ENCODE assay signal across 10 mouse cellular contexts in the genomic region with DNA sequence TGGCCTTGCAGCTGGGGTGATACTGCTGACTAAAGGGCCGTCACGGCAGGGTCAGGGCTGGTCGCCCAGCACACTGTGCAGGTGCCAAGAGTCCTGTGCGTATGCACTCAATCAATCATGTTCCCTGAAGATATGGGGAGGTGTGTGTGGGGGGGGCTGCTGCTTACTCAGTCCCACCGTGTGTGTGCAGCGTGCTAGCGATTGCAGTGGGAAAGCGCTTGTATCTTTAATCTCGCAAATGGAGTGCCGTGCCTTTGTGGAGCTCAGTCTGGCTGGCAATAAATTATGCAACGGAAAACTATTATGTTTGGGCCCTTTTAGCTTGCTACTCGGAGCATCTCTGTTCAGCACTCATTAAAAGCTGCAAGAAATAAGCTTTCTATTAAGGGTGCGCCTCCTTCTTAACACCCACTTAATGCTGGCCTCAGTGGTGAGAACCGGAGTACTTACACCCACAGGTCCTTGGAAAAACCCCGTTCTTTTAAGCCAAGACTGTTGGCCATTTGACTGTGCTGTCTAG. TPM values are rescaled to one million over a fixed set of nuclear protein-coding genes. Genes with fewer than 3 reads are reported as not detected.
DNase-seq lines count a peak whose midpoint lies in the region; ATAC-seq and TF ChIP-seq lines count a peak whose summit lies in the region.
"Had no signal": no experiment of that assay in that cellular context is flagged by ENCODE, and none has a peak within 500 bp of the region (broad histone marks: within the 10 kb centered on the region; RNA-seq: fewer than 3 reads in every experiment).

No protein-coding gene starts in this region.

- peak; percentile 39; the same call in 1 of the 2 replicates for ATAC-seq in lung, embryonic 15.5 days (ENCODE audit: borderline replicate concordance, extremely low read depth, low FRiP score, low TSS enrichment)
- peak; percentile 79 for ATAC-seq in hindbrain, embryonic 16.5 days
- peak; percentile 71; the same call in 1 of the 2 replicates for ATAC-seq in stomach, postnatal 0 days (ENCODE audit: low FRiP score, low TSS enrichment)

- no peak for TF ChIP-seq EP300 in stomach, postnatal 0 days (optimal IDR thresholded peaks at IDR 0.05)

- no peak for TF ChIP-seq CTCF in stomach, postnatal 0 days (IDR thresholded peaks at IDR 0.05; ENCODE audit: low read depth)

- WGBS in lung, embryonic 15.5 days = 40% methylated on average over 15 of the region's 15 CpGs
- WGBS in hindbrain, embryonic 16.5 days = 26% methylated on average over 15 of the region's 15 CpGs
- 33% methylated on average over 15 of the region's 15 CpGs for WGBS in stomach, postnatal 0 days

- no peak overlapping the region for H3K27ac ChIP-seq in lung, embryonic 15.5 days
- no peak overlapping the region; the same call in 1 of the 2 replicates for H3K27ac ChIP-seq in hindbrain, embryonic 16.5 days (ENCODE audit: low read depth, low read length)
- H3K27ac ChIP-seq in stomach, postnatal 0 days (replicated peaks) = no peak overlapping the region

- DNase-seq in cerebellum, postnatal 10 days = peak; percentile 51 to 64
- DNase-seq in cerebellum, postnatal 4 days (ENCODE audit: low spot score in 2 of 2) = no peak
- DNase-seq in lung, postnatal 36 days = no peak
- DNase-seq in stomach, postnatal 0 days (ENCODE audit: low spot score) = peak; percentile 56
- DNase-seq in layer of hippocampus, adult 11-12 months (ENCODE audit: low spot score) = no peak
- DNase-seq in kidney, adult 11 months = no peak
- DNase-seq: kidney, adult 8-10 months; lung, postnatal 4 days had no signal

- no peak overlapping the region for H3K4me3 ChIP-seq in lung, embryonic 15.5 days
- H3K4me3 ChIP-seq in hindbrain, embryonic 16.5 days (ENCODE audit: low read length) = no peak overlapping the region
- no peak overlapping the region for H3K4me3 ChIP-seq in stomach, postnatal 0 days (ENCODE audit: low read depth, low read length)

- no peaks in the 10 kb centered on the region for H3K9me3 ChIP-seq in lung, embryonic 15.5 days
- H3K9me3 ChIP-seq in hindbrain, embryonic 16.5 days (ENCODE audit: control insufficient read depth, low read length) = no peaks in the 10 kb centered on the region
- H3K9me3 ChIP-seq in stomach, postnatal 0 days (ENCODE audit: control insufficient read depth, low read length) = no peaks in the 10 kb centered on the region

- no peaks in the 10 kb centered on the region for H3K27me3 ChIP-seq in lung, embryonic 15.5 days
- H3K27me3 ChIP-seq in hindbrain, embryonic 16.5 days (replicated peaks; ENCODE audit: control insufficient read depth, insufficient read depth, low read length) = no peaks in the 10 kb centered on the region
- H3K27me3 ChIP-seq in stomach, postnatal 0 days (ENCODE audit: control insufficient read depth, insufficient read depth, low read length) = no peaks in the 10 kb centered on the region

- no peak overlapping the region for H3K9ac ChIP-seq in lung, embryonic 15.5 days
- H3K9ac ChIP-seq in hindbrain, embryonic 16.5 days (ENCODE audit: low read depth, low read length) = no peak overlapping the region
- H3K9ac ChIP-seq in stomach, postnatal 0 days (ENCODE audit: low read length) = no peak overlapping the region

- H3K4me2 ChIP-seq in lung, embryonic 15.5 days = no peak overlapping the region
- peak overlapping the region; percentile 31 for H3K4me2 ChIP-seq in hindbrain, embryonic 16.5 days (ENCODE audit: low read length)
- H3K4me2 ChIP-seq in stomach, postnatal 0 days (replicated peaks; ENCODE audit: low read depth) = no peak overlapping the region

- 0 out of 2 replicates have a peak, but pooled peaks cover 6% of the 10 kb centered on the region for H3K4me1 ChIP-seq in lung, embryonic 15.5 days
- H3K4me1 ChIP-seq in hindbrain, embryonic 16.5 days (ENCODE audit: control insufficient read depth, insufficient read depth, low read depth, low read length) = peaks cover 8% of the 10 kb centered on the region; the same call in 1 of the 2 replicates
- H3K4me1 ChIP-seq in stomach, postnatal 0 days (replicated peaks; ENCODE audit: control insufficient read depth, insufficient read depth) = no peaks in the 10 kb centered on the region

- no peaks in the 10 kb centered on the region for H3K36me3 ChIP-seq in lung, embryonic 15.5 days
- H3K36me3 ChIP-seq in hindbrain, embryonic 16.5 days (ENCODE audit: control insufficient read depth, insufficient read depth, low read length) = no peaks in the 10 kb centered on the region
- no peaks in the 10 kb centered on the region for H3K36me3 ChIP-seq in stomach, postnatal 0 days (ENCODE audit: control insufficient read depth, insufficient read depth, low read length)

RNA-seq across cellular contexts. Expression of a gene that starts 8.7 kb away (rescaled TPM):
- polyA plus RNA-seq in lung, embryonic 15.5 days (2015; fragmentation: Nextera tagmentation; extraction: Ambion mirVana) = 6.8 and 7.1 TPM in 2 replicates
- 1.8 and 2.2 TPM in 2 replicates for polyA plus RNA-seq in hindbrain, embryonic 16.5 days (2015; fragmentation: Nextera tagmentation; extraction: Ambion mirVana)
- 3.7 and 4.3 TPM in 2 replicates for polyA plus RNA-seq in stomach, postnatal 0 days (2015; fragmentation: Nextera tagmentation; extraction: Ambion mirVana)

Comparison
In these comparisons a context has a peak if more than half of its experiments do, and no peak if none do; other contexts are left out.
1. DNase-seq: peak in cerebellum, postnatal 10 days (2 of 2) and stomach, postnatal 0 days (single experiment); none in cerebellum, postnatal 4 days (0 of 2), lung, postnatal 36 days (single experiment), layer of hippocampus, adult 11-12 months (single experiment) and kidney, adult 11 months (single experiment).
2. Peak in every context shown above with its lines, with median percentiles within 50 percentile points of each other: ATAC-seq.